Mouse (Mus musculus) hindlimb bud, embryonic 11.5 days (tissue): Measurements from ENCODE around the gene Megf6.

ENCODE experiments used
- DNase-seq: peaks from one replicate; pipeline ENCODE4 v3.0.0-alpha.2; 2012; ENCODE audit warnings: low read depth, low spot score; ENCODE audit errors: extremely low spot score

Gene Megf6

GRCm38 (mm10) chr4:154249316-154249715, 78.8 kb downstream of the Megf6 start:
- DNase-seq, result no peak

- DNase-seq, result no peak
These were observed 82.2 kb downstream of the Megf6 start for GRCm38 (mm10) chr4:154252537-154253255.

GRCm38 (mm10) chr4:154260755-154261154, 90.2 kb downstream of the Megf6 start:
- DNase-seq, result no peak

- DNase-seq, result no peak
These were observed 91.5 kb downstream of the Megf6 start for GRCm38 (mm10) chr4:154262071-154262470.

GRCm38 (mm10) chr4:154267511-154267910, 97.0 kb downstream of the Megf6 start:
- no peak for DNase-seq

- DNase-seq, result no peak
These were observed 99.0 kb downstream of the Megf6 start for GRCm38 (mm10) chr4:154269520-154269919.

GRCm38 (mm10) chr4:154273000-154273399, 102.5 kb downstream of the Megf6 start:
- DNase-seq, result peak; percentile 58

- DNase-seq, result no peak
These were observed 109.0 kb downstream of the Megf6 start for GRCm38 (mm10) chr4:154279481-154279880.

GRCm38 (mm10) chr4:154283671-154284070, 113.1 kb downstream of the Megf6 start:
- no peak for DNase-seq

- DNase-seq, result no peak
These were observed 123.2 kb downstream of the Megf6 start for GRCm38 (mm10) chr4:154293735-154294201.

- DNase-seq, result no peak
These were observed 123.8 kb downstream of the Megf6 start for GRCm38 (mm10) chr4:154294262-154294731.

- DNase-seq, result no peak
These were observed 127.2 kb downstream of the Megf6 start for GRCm38 (mm10) chr4:154297761-154298160.

- DNase-seq, result no peak
These were observed 129.2 kb downstream of the Megf6 start for GRCm38 (mm10) chr4:154299541-154300271.

GRCm38 (mm10) chr4:154301466-154301881, 130.9 kb downstream of the Megf6 start, which contains the start of gene Arhgef16:
Gene Arhgef16, minus strand, starts transcription at chr4:154301676.
- peak; percentile 46 for DNase-seq

GRCm38 (mm10) chr4:154309131-154309530, 138.6 kb downstream of the Megf6 start:
- DNase-seq, result no peak

GRCm38 (mm10) chr4:154310576-154311262, 140.2 kb downstream of the Megf6 start:
- no peak for DNase-seq

GRCm38 (mm10) chr4:154312143-154312812, 141.7 kb downstream of the Megf6 start:
- DNase-seq, result no peak

- DNase-seq, result no peak
These were observed 142.5 kb downstream of the Megf6 start for GRCm38 (mm10) chr4:154312935-154313621.

- DNase-seq, result no peak
These were observed 143.1 kb downstream of the Megf6 start for GRCm38 (mm10) chr4:154313622-154313967.
